Mouse (Mus musculus): ENCODE measurements at regions not wholly inside any gene's neighbourhood (a gene's known extent, or its start where the extent isn't known, plus 50 kb on each side); places are given as distances from the start of the nearest gene placed in this dataset.
A peak's percentile ranks its signal among the peaks of the same experiment; 100 is the strongest.

GRCm38 (mm10) chr7:129853596-129853995 is 261.9 kb downstream of the Wdr11 start:
- 50% methylated on average over 7 of the region's 7 CpGs for WGBS

GRCm38 (mm10) chr7:129854942-129855341 is 263.3 kb downstream of the Wdr11 start:
- no peaks in the 10 kb centered on the region for H3K36me3 ChIP-seq
- H3K27me3 ChIP-seq (ENCODE audit: low read depth, poor library complexity, severe bottlenecking): no peaks in the 10 kb centered on the region
- peaks cover 10% of the 10 kb centered on the region for H3K4me1 ChIP-seq
- no peak overlapping the region for H3K27ac ChIP-seq (replicated peaks)
- DNase-seq (ENCODE audit: low spot score): no peak
- no peak overlapping the region for H3K4me3 ChIP-seq
- H3K9me3 ChIP-seq (replicated peaks): no peaks in the 10 kb centered on the region
- WGBS: 75% methylated on average over 2 of the region's 2 CpGs

More at GRCm38 (mm10) chr7:129853596-129853995, 261.9 kb downstream of the Wdr11 start:
- Histone ChIP-seq H3K36me3 (no peaks in the 10 kb centered on the region), H3K4me1 (peaks cover 10% of the 10 kb centered on the region), H3K27ac (replicated peaks) (peak overlapping the region; percentile 57; the same call in 1 of the 2 replicates), H3K9me3 (replicated peaks) (no peaks in the 10 kb centered on the region), H3K27me3 (ENCODE audit: low read depth, poor library complexity, severe bottlenecking) (no peaks in the 10 kb centered on the region), H3K4me3 (no peak overlapping the region)
- DNase-seq (ENCODE audit: low spot score): no peak

- no peak overlapping the region for H3K4me3 ChIP-seq
- 81% methylated on average over 1 of the region's 1 CpGs for WGBS
- no peaks in the 10 kb centered on the region for H3K9me3 ChIP-seq (replicated peaks)
- no peaks in the 10 kb centered on the region for H3K4me1 ChIP-seq
- no peaks in the 10 kb centered on the region for H3K27me3 ChIP-seq (ENCODE audit: low read depth, poor library complexity, severe bottlenecking)
- DNase-seq (ENCODE audit: low spot score): no peak
- no peak overlapping the region for H3K27ac ChIP-seq (replicated peaks)
- H3K36me3 ChIP-seq: no peaks in the 10 kb centered on the region
These were observed 271.3 kb downstream of the Wdr11 start for GRCm38 (mm10) chr7:129862966-129863365.

GRCm38 (mm10) chr7:129865536-129865935 is 273.9 kb downstream of the Wdr11 start:
- DNase-seq (ENCODE audit: low spot score): no peak
- WGBS: 89% methylated on average over 3 of the region's 3 CpGs

GRCm38 (mm10) chr7:129872208-129872790 is 280.6 kb downstream of the Wdr11 start:
- no peaks in the 10 kb centered on the region for H3K9me3 ChIP-seq (replicated peaks)
- H3K27ac ChIP-seq (replicated peaks): no peak overlapping the region
- DNase-seq (ENCODE audit: low spot score): no peak
- H3K4me3 ChIP-seq: no peak overlapping the region
- H3K27me3 ChIP-seq (ENCODE audit: low read depth, poor library complexity, severe bottlenecking): no peaks in the 10 kb centered on the region
- H3K36me3 ChIP-seq: no peaks in the 10 kb centered on the region
- H3K4me1 ChIP-seq: peaks cover 13% of the 10 kb centered on the region
- WGBS: 70% methylated on average over 11 of the region's 11 CpGs

More at GRCm38 (mm10) chr7:129865536-129865935, 273.9 kb downstream of the Wdr11 start:
- no peak overlapping the region for H3K27ac ChIP-seq (replicated peaks)
- H3K27me3 ChIP-seq (ENCODE audit: low read depth, poor library complexity, severe bottlenecking): no peaks in the 10 kb centered on the region
- no peaks in the 10 kb centered on the region for H3K36me3 ChIP-seq
- H3K9me3 ChIP-seq (replicated peaks): no peaks in the 10 kb centered on the region
- H3K4me3 ChIP-seq: no peak overlapping the region
- H3K4me1 ChIP-seq: no peaks in the 10 kb centered on the region

GRCm38 (mm10) chr7:129876202-129876851 is 284.7 kb downstream of the Wdr11 start:
- Histone ChIP-seq H3K4me1 (peaks cover 13% of the 10 kb centered on the region), H3K36me3 (no peaks in the 10 kb centered on the region), H3K27ac (replicated peaks) (no peak overlapping the region), H3K9me3 (replicated peaks) (no peaks in the 10 kb centered on the region), H3K4me3 (no peak overlapping the region), H3K27me3 (ENCODE audit: low read depth, poor library complexity, severe bottlenecking) (no peaks in the 10 kb centered on the region)
- no peak for DNase-seq (ENCODE audit: low spot score)
- 90% methylated on average over 7 of the region's 7 CpGs for WGBS

- no peak overlapping the region for H3K27ac ChIP-seq (replicated peaks)
- no peak for DNase-seq (ENCODE audit: low spot score)
- H3K4me3 ChIP-seq: no peak overlapping the region
- H3K4me1 ChIP-seq: peaks cover 13% of the 10 kb centered on the region
- no peaks in the 10 kb centered on the region for H3K27me3 ChIP-seq (ENCODE audit: low read depth, poor library complexity, severe bottlenecking)
- H3K36me3 ChIP-seq: no peaks in the 10 kb centered on the region
- H3K9me3 ChIP-seq (replicated peaks): no peaks in the 10 kb centered on the region
These were observed 285.2 kb downstream of the Wdr11 start for GRCm38 (mm10) chr7:129876852-129877223.

- no peaks in the 10 kb centered on the region for H3K4me1 ChIP-seq
- DNase-seq (ENCODE audit: low spot score): no peak
- H3K36me3 ChIP-seq: no peaks in the 10 kb centered on the region
- H3K9me3 ChIP-seq (replicated peaks): no peaks in the 10 kb centered on the region
- no peak overlapping the region for H3K4me3 ChIP-seq
- 92% methylated on average over 7 of the region's 7 CpGs for WGBS
- 0 out of 2 replicates have a peak, but pooled peaks cover 5% of the 10 kb centered on the region for H3K27me3 ChIP-seq (ENCODE audit: low read depth, poor library complexity, severe bottlenecking)
- H3K27ac ChIP-seq (replicated peaks): no peak overlapping the region
These were observed 304.6 kb downstream of the Wdr11 start for GRCm38 (mm10) chr7:129896291-129896690.

- Histone ChIP-seq H3K4me3 (no peak overlapping the region), H3K36me3 (no peaks in the 10 kb centered on the region), H3K27me3 (ENCODE audit: low read depth, poor library complexity, severe bottlenecking) (0 out of 2 replicates have a peak, but pooled peaks cover 5% of the 10 kb centered on the region), H3K4me1 (no peaks in the 10 kb centered on the region), H3K9me3 (replicated peaks) (no peaks in the 10 kb centered on the region), H3K27ac (replicated peaks) (no peak overlapping the region)
- 85% methylated on average over 3 of the region's 3 CpGs for WGBS
- DNase-seq (ENCODE audit: low spot score): no peak
These were observed 305.8 kb downstream of the Wdr11 start for GRCm38 (mm10) chr7:129897511-129897910.

GRCm38 (mm10) chr7:129902256-129902655 is 310.6 kb downstream of the Wdr11 start:
- Histone ChIP-seq H3K9me3 (replicated peaks) (no peaks in the 10 kb centered on the region), H3K27ac (replicated peaks) (no peak overlapping the region), H3K36me3 (no peaks in the 10 kb centered on the region), H3K4me3 (no peak overlapping the region), H3K27me3 (ENCODE audit: low read depth, poor library complexity, severe bottlenecking) (no peaks in the 10 kb centered on the region), H3K4me1 (no peaks in the 10 kb centered on the region)
- WGBS: 90% methylated on average over 4 of the region's 4 CpGs
- no peak for DNase-seq (ENCODE audit: low spot score)

- Histone ChIP-seq H3K4me3 (no peak overlapping the region), H3K27ac (replicated peaks) (no peak overlapping the region), H3K9me3 (replicated peaks) (no peaks in the 10 kb centered on the region), H3K27me3 (ENCODE audit: low read depth, poor library complexity, severe bottlenecking) (no peaks in the 10 kb centered on the region), H3K4me1 (no peaks in the 10 kb centered on the region), H3K36me3 (no peaks in the 10 kb centered on the region)
- DNase-seq (ENCODE audit: low spot score): no peak
- WGBS: 68% methylated on average over 5 of the region's 5 CpGs
These were observed 311.5 kb downstream of the Wdr11 start for GRCm38 (mm10) chr7:129903126-129903525.

- Histone ChIP-seq H3K4me3 (no peak overlapping the region), H3K27me3 (ENCODE audit: low read depth, poor library complexity, severe bottlenecking) (no peaks in the 10 kb centered on the region), H3K9me3 (replicated peaks) (no peaks in the 10 kb centered on the region), H3K36me3 (no peaks in the 10 kb centered on the region), H3K4me1 (no peaks in the 10 kb centered on the region), H3K27ac (replicated peaks) (no peak overlapping the region)
- DNase-seq (ENCODE audit: low spot score): no peak
- 91% methylated on average over 1 of the region's 1 CpGs for WGBS
These were observed 314.5 kb downstream of the Wdr11 start for GRCm38 (mm10) chr7:129906131-129906530.

- DNase-seq (ENCODE audit: low spot score): no peak
- no peaks in the 10 kb centered on the region for H3K27me3 ChIP-seq (ENCODE audit: low read depth, poor library complexity, severe bottlenecking)
These were observed 317.2 kb downstream of the Wdr11 start for GRCm38 (mm10) chr7:129908826-129909225.

More at GRCm38 (mm10) chr7:129908826-129909225, 317.2 kb downstream of the Wdr11 start:
- WGBS: 87% methylated on average over 5 of the region's 5 CpGs
- Histone ChIP-seq H3K9me3 (replicated peaks) (no peaks in the 10 kb centered on the region), H3K27ac (replicated peaks) (no peak overlapping the region), H3K36me3 (no peaks in the 10 kb centered on the region), H3K4me1 (no peaks in the 10 kb centered on the region), H3K4me3 (no peak overlapping the region)

Data from midbrain, embryonic 10.5 days (tissue).